Mouse (Mus musculus) ES-E14 (cell line): Measurements from ENCODE around the gene Spata7. TPM values are rescaled to one million over a fixed set of nuclear protein-coding genes. Genes with fewer than 3 reads are reported as not detected.

Experiments used
- DNase-seq: peaks from one replicate; pipeline ENCODE4 v3.0.0-alpha.2; 2013; ENCODE audit warnings: low read depth, low spot score
- H3K27ac ChIP-seq: 2 replicates; pipeline ENCODE4 v1.5.1; 2012; ENCODE audit warnings: low read depth, mild to moderate bottlenecking, low read length, moderate library complexity, mixed read lengths; ENCODE audit not compliant: poor library complexity, insufficient read depth, severe bottlenecking
- H3K36me3 ChIP-seq: 2 replicates; pipeline ENCODE4 v1.6.1; 2012; ENCODE audit warnings: mild to moderate bottlenecking, low read length, moderate library complexity, mixed read lengths; ENCODE audit not compliant: control insufficient read depth, poor library complexity, insufficient read depth, severe bottlenecking
- H3K4me1 ChIP-seq, 2 experiments: fragments of 150-350 bp in 1 of 2; sonication (generic) in 1 of 2; 2 replicates each; pipeline ENCODE4 v1.6.1; 2012; ENCODE audit warnings: low read length in 2 of 2, mild to moderate bottlenecking in 1 of 2, mixed read lengths in 1 of 2; ENCODE audit not compliant: control insufficient read depth in 2 of 2, insufficient read depth in 2 of 2, poor library complexity in 1 of 2
- H3K4me3 ChIP-seq, 2 experiments: fragments of 150-350 bp in 1 of 2; sonication (generic) in 1 of 2; 2 replicates each; pipeline ENCODE4 v1.5.1; 2012; ENCODE audit warnings: low read length in 2 of 2, low read depth in 1 of 2, mild to moderate bottlenecking in 1 of 2, mixed read lengths in 1 of 2; ENCODE audit not compliant: insufficient read depth in 1 of 2, poor library complexity in 1 of 2, severe bottlenecking in 1 of 2
- H3K9ac ChIP-seq: 2 replicates; pipeline ENCODE4 v1.6.1; 2012; ENCODE audit warnings: low read depth, mild to moderate bottlenecking, low read length, mixed read lengths; ENCODE audit not compliant: poor library complexity, insufficient read depth, severe bottlenecking
- H3K9me3 ChIP-seq: fragments of 150-350 bp; sonication (generic); 2 replicates; pipeline ENCODE4 v1.6.1; 2012; ENCODE audit warnings: low read depth, mild to moderate bottlenecking, low read length; ENCODE audit not compliant: control insufficient read depth, insufficient read depth
- CHD2 ChIP-seq: IDR thresholded peaks from 2 replicates; pipeline ENCODE4 v1.6.1; 2014; ENCODE audit warnings: mild to moderate bottlenecking, low read depth, low read length, inconsistent platforms
- HCFC1 ChIP-seq: IDR thresholded peaks from 2 replicates; pipeline ENCODE4 v1.6.1; 2012; ENCODE audit warnings: low read length, inconsistent platforms, borderline replicate concordance; ENCODE audit not compliant: insufficient read depth
- MAFK ChIP-seq: IDR thresholded peaks from 2 replicates; pipeline ENCODE4 v1.6.1; 2014; ENCODE audit warnings: mild to moderate bottlenecking, low read depth, low read length, inconsistent platforms; ENCODE audit not compliant: insufficient read depth
- ZC3H11A ChIP-seq: IDR thresholded peaks from 2 replicates; pipeline ENCODE4 v1.6.1; 2012; ENCODE audit warnings: low read depth, mild to moderate bottlenecking, inconsistent platforms, low read length, borderline replicate concordance
- ZNF384 ChIP-seq: IDR thresholded peaks from 2 replicates; pipeline ENCODE4 v1.6.1; 2012; ENCODE audit warnings: low read depth, low read length, inconsistent platforms
- in situ Hi-C, 2 experiments: fragments of 600-800 bp; cut with MboI; formaldehyde crosslinking; loops; one replicate each; pipeline ENCODE4 v1.15.1; 2025; ENCODE audit warnings: low sequenced_read_pairs in 2 of 2, inconsistent platforms in 1 of 2; ENCODE audit not compliant: unreplicated experiment in 2 of 2
- total RNA-seq: library from RNA; depleted of rRNA; stranded (reverse); fragments of 300-350 nt; gene quantifications from 2 replicates; pipeline ENCODE4 v1.2.3, GENCODE M21; 2012

Spata7 gene
- total RNA-seq, 1 experiment = 11.2 TPM

GRCm38 (mm10) chr12:98701564-98701963 is 73.6 kb downstream of the Spata7 start:
- TF ChIP-seq ZNF384 (no peak), CHD2 (no peak), ZC3H11A (no peak), MAFK (no peak), HCFC1 (no peak)
- Histone ChIP-seq H3K4me1 (peaks cover 0 to 10% of the 10 kb centered on the region in 2 experiments; a peak in 2 of 4 replicates), H3K9ac (no peak overlapping the region), H3K27ac (no peak overlapping the region), H3K4me3 (no peak overlapping the region), H3K36me3 (peaks cover 3% of the 10 kb centered on the region; the same call in 1 of the 2 replicates), H3K9me3 (no peaks in the 10 kb centered on the region)
- DNase-seq = no peak
- in situ Hi-C loops = no loop called here

- no peak overlapping the region for H3K27ac ChIP-seq
- TF ChIP-seq ZC3H11A (no peak), HCFC1 (no peak), MAFK (no peak), ZNF384 (no peak), CHD2 (no peak)
- H3K9me3 ChIP-seq = no peaks in the 10 kb centered on the region
- no peak for DNase-seq
- no peak overlapping the region for H3K4me3 ChIP-seq
- peaks cover 0 to 10% of the 10 kb centered on the region in 2 experiments; a peak in 2 of 4 replicates for H3K4me1 ChIP-seq
- in situ Hi-C loops = no loop called here
- H3K36me3 ChIP-seq = peaks cover 3% of the 10 kb centered on the region; the same call in 1 of the 2 replicates
- H3K9ac ChIP-seq = no peak overlapping the region
Measured at GRCm38 (mm10) chr12:98703554-98703953, 75.6 kb downstream of the Spata7 start.

- in situ Hi-C loops = no loop called here
- Histone ChIP-seq H3K27ac (no peak overlapping the region), H3K4me3 (no peak overlapping the region), H3K36me3 (peaks cover 3% of the 10 kb centered on the region; the same call in 1 of the 2 replicates), H3K9ac (no peak overlapping the region), H3K9me3 (no peaks in the 10 kb centered on the region), H3K4me1 (peaks cover 0 to 6% of the 10 kb centered on the region in 2 experiments; a peak in 1 of 4 replicates)
- TF ChIP-seq ZNF384 (no peak), ZC3H11A (no peak), HCFC1 (no peak), MAFK (no peak), CHD2 (no peak)
- DNase-seq = peak; percentile 24
Measured at GRCm38 (mm10) chr12:98703961-98704360, 76.0 kb downstream of the Spata7 start.

- no peak overlapping the region for H3K27ac ChIP-seq
- in situ Hi-C loops = no loop called here
- no peak for TF ChIP-seq ZC3H11A
- no peak for TF ChIP-seq MAFK
- no peak for TF ChIP-seq ZNF384
- no peak for TF ChIP-seq HCFC1
- no peak overlapping the region for H3K9ac ChIP-seq
- no peaks in the 10 kb centered on the region for H3K4me1 ChIP-seq
- H3K4me3 ChIP-seq = no peak overlapping the region
- no peak for DNase-seq
- no peaks in the 10 kb centered on the region for H3K9me3 ChIP-seq
- no peaks in the 10 kb centered on the region for H3K36me3 ChIP-seq
Measured at GRCm38 (mm10) chr12:98712819-98713218, 84.9 kb downstream of the Spata7 start.

GRCm38 (mm10) chr12:98713621-98714103 is 85.7 kb downstream of the Spata7 start:
- in situ Hi-C loops = no loop called here
- no peak for DNase-seq
- Histone ChIP-seq H3K27ac (no peak overlapping the region), H3K4me1 (no peaks in the 10 kb centered on the region), H3K36me3 (no peaks in the 10 kb centered on the region), H3K9me3 (no peaks in the 10 kb centered on the region), H3K4me3 (no peak overlapping the region), H3K9ac (no peak overlapping the region)
- no peak for TF ChIP-seq HCFC1
- TF ChIP-seq ZNF384 = no peak
- no peak for TF ChIP-seq CHD2
- TF ChIP-seq ZC3H11A = no peak
- no peak for TF ChIP-seq MAFK
